Mouse (Mus musculus) liver, postnatal 0 days (tissue): ENCODE data around the gene Sptlc2. TPM values are rescaled to one million over a fixed set of nuclear protein-coding genes. Genes with fewer than 3 reads are reported as not detected.

ENCODE experiments used
- ATAC-seq: fragments of 200-750 bp; cut with Nextera tagmentation; 2 replicates; pipeline ENCODE4 v1.8.0; 2017; ENCODE audit warnings: mild to moderate bottlenecking, moderate library complexity
- DNase-seq: peaks from one replicate; pipeline ENCODE4 v3.0.0-alpha.2; 2016
- H3K27ac ChIP-seq: fragments of 300-500 bp; sonication (generic); 2 replicates; pipeline ENCODE4 v1.5.1; 2014; ENCODE audit warnings: antibody characterized with exemption, moderate library complexity, mild to moderate bottlenecking, low read depth
- H3K27me3 ChIP-seq: fragments of 300-500 bp; sonication (generic); 2 replicates; pipeline ENCODE4 v1.6.1; 2014; ENCODE audit warnings: low read length, control low read depth, mixed read lengths; ENCODE audit not compliant: insufficient read depth
- H3K36me3 ChIP-seq: fragments of 300-500 bp; sonication (generic); replicated peaks from 2 replicates; pipeline ENCODE4 v1.6.1; 2014; ENCODE audit warnings: mild to moderate bottlenecking, control low read depth, low read length, moderate library complexity, mixed read lengths; ENCODE audit not compliant: insufficient read depth
- H3K4me1 ChIP-seq: fragments of 300-500 bp; sonication (generic); 2 replicates; pipeline ENCODE4 v1.6.1; 2014; ENCODE audit warnings: antibody characterized with exemption, mild to moderate bottlenecking, control low read depth; ENCODE audit not compliant: insufficient read depth
- H3K4me2 ChIP-seq: fragments of 300-500 bp; sonication (generic); 2 replicates; pipeline ENCODE4 v1.6.1; 2014; ENCODE audit warnings: low read depth, mild to moderate bottlenecking, low read length, moderate library complexity, mixed read lengths
- H3K4me3 ChIP-seq: fragments of 300-500 bp; sonication (generic); 2 replicates; pipeline ENCODE4 v1.5.1; 2014; ENCODE audit warnings: low read depth, low read length
- H3K9ac ChIP-seq: fragments of 300-500 bp; sonication (generic); replicated peaks from 2 replicates; pipeline ENCODE4 v1.6.1; 2014; ENCODE audit warnings: mild to moderate bottlenecking, moderate library complexity
- H3K9me3 ChIP-seq: fragments of 300-500 bp; sonication (generic); 2 replicates; pipeline ENCODE4 v1.6.1; 2016; ENCODE audit warnings: mild to moderate bottlenecking, control low read depth, low read length, mixed read lengths
- CTCF ChIP-seq: sonication (generic); IDR thresholded peaks from 2 replicates; pipeline ENCODE4 v1.5.1; 2016; ENCODE audit warnings: antibody characterized with exemption, low read depth
- EP300 ChIP-seq: IDR thresholded peaks from 2 replicates; pipeline ENCODE4 v1.6.1; 2016; ENCODE audit warnings: antibody characterized with exemption, low read depth, mild to moderate bottlenecking
- WGBS: fragments of 180-500 bp; shearing (Covaris S2); extraction: QIAGEN DNeasy Blood & Tissue Kit; methylation state at CpG from one replicate; pipeline ENCODE4 v1.1.7; 2014; ENCODE audit not compliant: insufficient replicate concordance; 5-methylcytosine and 5-hydroxymethylcytosine counted together
- polyA plus RNA-seq: library from polyadenylated mRNA; unstranded; fragments of >200 nt; fragmentation: Nextera tagmentation; extraction: Ambion mirVana; gene quantifications from 2 replicates; pipeline ENCODE4 v1.2.1, GENCODE M21; 2015

Sptlc2 gene
- polyA plus RNA-seq, 1 experiment from 2014 or later = 39.5 TPM

- H3K36me3 ChIP-seq = no peaks in the 10 kb centered on the region
- H3K27me3 ChIP-seq = no peaks in the 10 kb centered on the region
- no peaks in the 10 kb centered on the region for H3K9me3 ChIP-seq
- no peak overlapping the region for H3K4me3 ChIP-seq
- H3K4me2 ChIP-seq = no peak overlapping the region
- peak; percentile 83 for ATAC-seq
- H3K27ac ChIP-seq = no peak overlapping the region
- WGBS = 48% methylated on average over 10 of the region's 10 CpGs
- TF ChIP-seq EP300 = no peak
- TF ChIP-seq CTCF = no peak
- no peak overlapping the region for H3K9ac ChIP-seq
- 0 out of 2 replicates have a peak, but pooled peaks cover 4% of the 10 kb centered on the region for H3K4me1 ChIP-seq
- no peak for DNase-seq
Measured at GRCm38 (mm10) chr12:87399119-87399819, 11.1 kb upstream of the Sptlc2 start.

DNA sequence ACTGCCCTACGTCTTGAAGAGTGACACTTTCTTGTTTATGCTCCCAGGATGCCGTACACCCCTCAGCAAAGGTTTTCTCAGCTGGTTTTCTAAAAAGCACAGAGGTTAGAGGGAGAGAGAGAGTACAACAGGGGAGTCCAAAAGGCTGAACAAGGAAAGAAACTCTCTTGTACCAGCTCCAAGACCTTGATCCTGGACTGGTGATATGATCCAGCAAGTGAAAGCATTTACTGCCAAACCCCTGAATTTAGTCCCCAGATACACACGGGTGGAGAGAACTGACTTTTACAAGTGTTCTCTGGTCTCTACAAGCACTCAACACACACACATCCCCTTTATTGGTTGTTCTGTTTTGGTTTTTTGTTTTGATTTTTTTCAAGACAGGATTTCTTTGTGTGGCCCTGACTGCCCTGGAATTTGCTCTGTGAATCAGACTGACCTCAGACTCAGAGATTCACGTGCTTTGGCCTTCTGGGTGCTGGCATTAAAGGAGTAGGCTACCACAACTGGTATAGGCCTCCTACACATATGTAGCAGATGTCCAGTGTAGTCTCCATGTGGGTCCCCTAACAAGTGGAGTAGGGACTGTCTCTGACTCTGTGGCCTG is 9.8 kb upstream of the Sptlc2 start:
- H3K9me3 ChIP-seq = no peaks in the 10 kb centered on the region
- H3K27me3 ChIP-seq = no peaks in the 10 kb centered on the region
- ATAC-seq = no peak; the same call in 1 of the 2 replicates
- H3K4me2 ChIP-seq = no peak overlapping the region
- WGBS = 66% methylated on average over 4 of the region's 4 CpGs
- TF ChIP-seq CTCF = no peak
- H3K27ac ChIP-seq = no peak overlapping the region
- peaks cover 15% of the 10 kb centered on the region for H3K4me1 ChIP-seq
- H3K36me3 ChIP-seq = no peaks in the 10 kb centered on the region
- H3K4me3 ChIP-seq = no peak overlapping the region
- no peak overlapping the region for H3K9ac ChIP-seq
- no peak for DNase-seq

DNA sequence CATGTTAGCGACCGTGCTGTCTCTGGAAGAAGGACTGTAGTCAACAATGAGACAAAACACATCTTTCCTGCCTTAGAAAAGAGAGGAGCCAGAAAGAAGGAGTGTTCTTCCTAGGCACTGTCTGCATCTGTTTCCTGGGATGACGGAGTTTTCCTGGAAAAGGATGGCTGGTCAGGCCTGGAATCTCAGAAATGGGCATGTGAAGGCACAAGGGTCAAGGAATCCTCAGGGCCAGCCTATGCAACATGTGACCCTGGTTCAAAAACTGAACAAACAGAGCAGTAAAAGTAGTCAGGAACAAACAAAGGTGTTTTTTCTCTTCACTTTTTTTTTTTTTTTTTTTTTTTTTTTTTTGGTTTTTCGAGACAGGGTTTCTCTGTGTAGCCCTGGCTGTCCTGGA is 9.0 kb upstream of the Sptlc2 start:
- Histone ChIP-seq H3K27me3 (no peaks in the 10 kb centered on the region), H3K4me2 (no peak overlapping the region), H3K36me3 (no peaks in the 10 kb centered on the region), H3K9me3 (no peaks in the 10 kb centered on the region), H3K4me3 (no peak overlapping the region), H3K27ac (no peak overlapping the region), H3K9ac (no peak overlapping the region), H3K4me1 (peaks cover 15% of the 10 kb centered on the region)
- 84% methylated on average over 4 of the region's 4 CpGs for WGBS
- DNase-seq (no peak), ATAC-seq (no peak)
- no peak for TF ChIP-seq EP300
- TF ChIP-seq CTCF = no peak

DNA sequence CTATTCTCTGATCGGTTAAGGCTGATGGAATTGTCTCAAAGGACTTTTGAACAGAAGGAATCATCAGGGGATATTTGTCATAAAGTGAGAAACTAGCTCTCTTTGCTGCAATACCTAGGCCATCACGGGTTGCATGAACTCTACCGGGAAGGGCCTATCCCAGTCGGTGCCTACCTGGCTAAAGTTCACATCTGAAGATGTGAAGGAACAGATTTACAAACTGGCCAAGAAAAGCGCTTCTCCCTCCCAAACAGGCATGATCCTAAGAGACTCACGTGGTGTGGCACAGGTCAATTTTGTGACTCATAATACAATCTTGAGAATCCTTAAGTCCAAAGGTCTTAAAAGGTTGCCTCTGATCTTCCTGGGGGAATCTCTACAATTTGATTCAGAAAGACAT is 6.2 kb upstream of the Sptlc2 start:
- WGBS = 78% methylated on average over 6 of the region's 6 CpGs

GRCm38 (mm10) chr12:87393447-87394145 is 5.4 kb upstream of the Sptlc2 start:
- 29% methylated on average over 4 of the region's 4 CpGs for WGBS
- Histone ChIP-seq H3K9ac (no peak overlapping the region), H3K4me3 (no peak overlapping the region), H3K9me3 (no peaks in the 10 kb centered on the region), H3K36me3 (no peaks in the 10 kb centered on the region), H3K4me2 (no peak overlapping the region), H3K27ac (peak overlapping the region; percentile 64), H3K27me3 (no peaks in the 10 kb centered on the region), H3K4me1 (peaks cover 19% of the 10 kb centered on the region)
- DNase-seq (no peak), ATAC-seq (0 out of 2 replicates have a peak, but pooled peaks have one; percentile 22)
- no peak for TF ChIP-seq CTCF
- peak; percentile 56 for TF ChIP-seq EP300

More for the DNA sequence above, 6.2 kb upstream of the Sptlc2 start:
- Histone ChIP-seq H3K27ac (no peak overlapping the region), H3K4me3 (no peak overlapping the region), H3K27me3 (no peaks in the 10 kb centered on the region), H3K9ac (no peak overlapping the region), H3K4me1 (peaks cover 15% of the 10 kb centered on the region), H3K4me2 (no peak overlapping the region), H3K9me3 (no peaks in the 10 kb centered on the region), H3K36me3 (no peaks in the 10 kb centered on the region)
- TF ChIP-seq CTCF (no peak), EP300 (no peak)
- no peak for ATAC-seq
- DNase-seq = no peak

- TF ChIP-seq CTCF (no peak), EP300 (no peak)
- ATAC-seq (no peak), DNase-seq (no peak)
- no peak overlapping the region for H3K4me2 ChIP-seq
- no peaks in the 10 kb centered on the region for H3K36me3 ChIP-seq
- H3K27ac ChIP-seq = peak overlapping the region; percentile 81
- H3K9ac ChIP-seq = no peak overlapping the region
- peaks cover 27% of the 10 kb centered on the region for H3K4me1 ChIP-seq
- no peak overlapping the region for H3K4me3 ChIP-seq
- H3K9me3 ChIP-seq = no peaks in the 10 kb centered on the region
- no peaks in the 10 kb centered on the region for H3K27me3 ChIP-seq
Measured at GRCm38 (mm10) chr12:87391355-87391754, 3.2 kb upstream of the Sptlc2 start.
